Mouse (Mus musculus): ENCODE data around the gene Phldb3. TPM values are rescaled to one million over a fixed set of nuclear protein-coding genes. Genes with fewer than 3 reads are reported as not detected.

The Phldb3 gene
- polyA plus RNA-seq, 1 experiment: 7.5 TPM

GRCm38 (mm10) chr7:24586828-24587227, 23.7 kb upstream of the Phldb3 start:
- no peak for TF ChIP-seq CTCF (IDR thresholded peaks at IDR 0.05; ENCODE audit: extremely low read depth, insufficient read length, insufficient replicate concordance, low read depth, low read length)
- no peak for TF ChIP-seq POLR2A (IDR thresholded peaks at IDR 0.05; ENCODE audit: low read depth, low read length)
- peaks cover 20% of the 10 kb centered on the region for H3K4me1 ChIP-seq (ENCODE audit: control insufficient read depth, insufficient read depth, insufficient read length, low read length)
- WGBS: 8% methylated on average over 8 of the region's 8 CpGs
- no peak overlapping the region for H3K4me3 ChIP-seq (ENCODE audit: low read depth, low read length)
- no peaks in the 10 kb centered on the region for H3K27me3 ChIP-seq (ENCODE audit: control insufficient read depth, insufficient read depth, low read length)
- no peak overlapping the region for H3K27ac ChIP-seq (ENCODE audit: insufficient read depth, low read depth, low read length)
- no peaks in the 10 kb centered on the region for H3K36me3 ChIP-seq (ENCODE audit: control insufficient read depth, insufficient read depth, low read length)

DNA sequence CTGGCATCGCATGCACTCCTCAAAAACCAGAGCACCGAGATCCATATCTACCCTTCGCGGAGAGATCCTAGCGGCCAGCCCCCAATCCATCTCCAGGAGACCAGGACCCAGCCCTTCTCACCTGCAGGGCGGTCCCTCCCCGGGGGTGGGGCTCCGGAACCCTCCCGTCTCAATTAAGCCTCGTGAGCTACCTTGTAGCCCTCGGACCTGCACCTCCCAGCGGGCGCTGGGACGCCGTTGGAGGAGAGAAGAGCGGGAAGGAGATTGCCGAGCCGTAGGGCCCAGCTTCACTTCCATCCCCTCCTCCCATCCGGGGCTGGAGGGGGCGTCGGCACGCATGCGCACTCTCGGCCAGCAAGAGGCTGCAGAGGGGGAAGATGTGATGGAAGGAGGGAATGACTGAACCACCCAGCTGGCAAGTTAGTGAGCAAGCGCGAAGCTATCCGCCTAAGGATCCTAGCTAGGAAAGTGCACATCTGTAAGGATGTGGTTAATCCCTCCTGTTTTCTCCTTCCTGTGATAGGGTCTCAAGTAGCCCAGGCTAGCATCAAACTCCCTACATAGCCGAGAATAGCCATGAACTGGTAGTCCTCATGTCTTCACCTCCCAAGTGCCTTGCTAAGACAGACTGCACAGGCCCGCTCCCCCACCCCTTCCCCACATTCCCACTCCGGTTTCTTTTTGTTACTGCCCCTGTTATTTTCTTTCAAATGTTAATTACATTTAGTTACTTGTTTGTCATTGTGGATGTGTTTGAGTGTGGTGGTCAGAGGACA, 23.0 kb upstream of the Phldb3 start, which contains the start of the genes Ethe1 and Zfp575:
Gene Ethe1, plus strand, starts transcription at position 214 of the 776 bp plus-strand sequence.
Gene Zfp575, minus strand, starts transcription at position 312 of the 776 bp plus-strand sequence.
- Histone ChIP-seq H3K27me3 (ENCODE audit: control insufficient read depth, insufficient read depth, low read length) (no peaks in the 10 kb centered on the region), H3K4me1 (ENCODE audit: control insufficient read depth, insufficient read depth, insufficient read length, low read length) (peaks cover 26% of the 10 kb centered on the region), H3K4me3 (ENCODE audit: low read depth, low read length) (peak within 1 kb of the TSS; percentile 54), H3K36me3 (ENCODE audit: control insufficient read depth, insufficient read depth, low read length) (no peaks in the 10 kb centered on the region), H3K27ac (ENCODE audit: insufficient read depth, low read depth, low read length) (peak within 1 kb of the TSS; percentile 69)
- WGBS: 15% methylated on average over 30 of the region's 30 CpGs
- TF ChIP-seq POLR2A (IDR thresholded peaks at IDR 0.05; ENCODE audit: low read depth, low read length) (no peak), CTCF (IDR thresholded peaks at IDR 0.05; ENCODE audit: extremely low read depth, insufficient read length, insufficient replicate concordance, low read depth, low read length) (no peak)

- WGBS: 15% methylated on average over 13 of the region's 13 CpGs
- peaks cover 26% of the 10 kb centered on the region for H3K4me1 ChIP-seq (ENCODE audit: control insufficient read depth, insufficient read depth, insufficient read length, low read length)
- H3K27ac ChIP-seq (ENCODE audit: insufficient read depth, low read depth, low read length): peak overlapping the region; percentile 69
- TF ChIP-seq CTCF (IDR thresholded peaks at IDR 0.05; ENCODE audit: extremely low read depth, insufficient read length, insufficient replicate concordance, low read depth, low read length) (no peak), POLR2A (IDR thresholded peaks at IDR 0.05; ENCODE audit: low read depth, low read length) (no peak)
- H3K36me3 ChIP-seq (ENCODE audit: control insufficient read depth, insufficient read depth, low read length): no peaks in the 10 kb centered on the region
- no peak overlapping the region for H3K4me3 ChIP-seq (ENCODE audit: low read depth, low read length)
- H3K27me3 ChIP-seq (ENCODE audit: control insufficient read depth, insufficient read depth, low read length): no peaks in the 10 kb centered on the region
These were observed 22.2 kb upstream of the Phldb3 start for GRCm38 (mm10) chr7:24588336-24588735.

DNA sequence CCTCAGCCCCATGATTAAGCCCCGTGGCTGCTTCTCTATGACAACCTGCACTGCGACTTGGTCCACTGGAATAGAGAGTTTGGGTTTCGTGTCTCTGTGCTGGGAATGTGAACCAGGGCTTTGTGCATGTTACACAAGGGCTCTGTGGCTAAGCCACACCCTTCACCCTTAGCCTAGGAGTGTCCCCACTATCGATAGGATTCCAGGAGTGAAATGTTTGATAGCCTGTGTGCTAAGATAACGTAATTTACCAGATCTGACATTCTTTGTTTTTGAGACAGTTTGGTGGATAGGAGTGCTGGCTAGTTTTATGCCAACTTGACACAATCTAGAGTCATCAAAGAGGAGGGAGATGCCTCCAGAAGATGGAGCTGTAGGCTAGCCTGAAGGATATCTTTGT, 18.8 kb upstream of the Phldb3 start:
- Histone ChIP-seq H3K27ac (ENCODE audit: insufficient read depth, low read depth, low read length) (no peak overlapping the region), H3K27me3 (ENCODE audit: control insufficient read depth, insufficient read depth, low read length) (no peaks in the 10 kb centered on the region), H3K4me3 (ENCODE audit: low read depth, low read length) (no peak overlapping the region), H3K4me1 (ENCODE audit: control insufficient read depth, insufficient read depth, insufficient read length, low read length) (peaks cover 28% of the 10 kb centered on the region), H3K36me3 (ENCODE audit: control insufficient read depth, insufficient read depth, low read length) (no peaks in the 10 kb centered on the region)
- TF ChIP-seq POLR2A (IDR thresholded peaks at IDR 0.05; ENCODE audit: low read depth, low read length) (no peak), CTCF (IDR thresholded peaks at IDR 0.05; ENCODE audit: extremely low read depth, insufficient read length, insufficient replicate concordance, low read depth, low read length) (no peak)
- WGBS: 25% methylated on average over 5 of the region's 5 CpGs

GRCm38 (mm10) chr7:24592163-24592562, 18.4 kb upstream of the Phldb3 start:
- Histone ChIP-seq H3K4me1 (ENCODE audit: control insufficient read depth, insufficient read depth, insufficient read length, low read length) (peaks cover 27% of the 10 kb centered on the region), H3K27ac (ENCODE audit: insufficient read depth, low read depth, low read length) (no peak overlapping the region), H3K27me3 (ENCODE audit: control insufficient read depth, insufficient read depth, low read length) (no peaks in the 10 kb centered on the region), H3K36me3 (ENCODE audit: control insufficient read depth, insufficient read depth, low read length) (no peaks in the 10 kb centered on the region), H3K4me3 (ENCODE audit: low read depth, low read length) (no peak overlapping the region)
- TF ChIP-seq POLR2A (IDR thresholded peaks at IDR 0.05; ENCODE audit: low read depth, low read length) (no peak), CTCF (IDR thresholded peaks at IDR 0.05; ENCODE audit: extremely low read depth, insufficient read length, insufficient replicate concordance, low read depth, low read length) (no peak)
- WGBS: 54% methylated on average over 4 of the region's 4 CpGs

DNA sequence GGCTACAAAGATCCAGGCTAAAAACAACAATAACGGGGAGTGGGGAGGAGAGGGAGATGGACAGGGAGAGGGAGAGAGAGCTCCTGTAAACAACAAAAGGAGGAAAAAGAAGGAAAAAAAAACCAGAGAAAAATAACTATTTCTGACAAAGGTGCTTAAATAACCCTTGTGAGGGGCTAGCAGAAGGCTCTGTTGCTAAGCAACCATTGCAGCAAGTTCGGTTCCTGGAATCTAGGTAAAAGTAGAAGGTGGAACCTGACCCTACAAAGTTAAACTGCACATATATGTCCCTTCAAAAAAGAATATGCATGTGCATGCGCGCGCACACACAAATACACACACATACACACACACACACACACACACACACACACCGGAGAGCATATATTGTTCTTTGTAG, 17.8 kb upstream of the Phldb3 start:
- WGBS: 90% methylated on average over 6 of the region's 6 CpGs
- Histone ChIP-seq H3K27ac (ENCODE audit: insufficient read depth, low read depth, low read length) (no peak overlapping the region), H3K36me3 (ENCODE audit: control insufficient read depth, insufficient read depth, low read length) (no peaks in the 10 kb centered on the region), H3K4me3 (ENCODE audit: low read depth, low read length) (no peak overlapping the region), H3K27me3 (ENCODE audit: control insufficient read depth, insufficient read depth, low read length) (no peaks in the 10 kb centered on the region), H3K4me1 (ENCODE audit: control insufficient read depth, insufficient read depth, insufficient read length, low read length) (peaks cover 21% of the 10 kb centered on the region; the same call in 1 of the 2 replicates)
- TF ChIP-seq CTCF (IDR thresholded peaks at IDR 0.05; ENCODE audit: extremely low read depth, insufficient read length, insufficient replicate concordance, low read depth, low read length) (no peak), POLR2A (IDR thresholded peaks at IDR 0.05; ENCODE audit: low read depth, low read length) (no peak)

DNA sequence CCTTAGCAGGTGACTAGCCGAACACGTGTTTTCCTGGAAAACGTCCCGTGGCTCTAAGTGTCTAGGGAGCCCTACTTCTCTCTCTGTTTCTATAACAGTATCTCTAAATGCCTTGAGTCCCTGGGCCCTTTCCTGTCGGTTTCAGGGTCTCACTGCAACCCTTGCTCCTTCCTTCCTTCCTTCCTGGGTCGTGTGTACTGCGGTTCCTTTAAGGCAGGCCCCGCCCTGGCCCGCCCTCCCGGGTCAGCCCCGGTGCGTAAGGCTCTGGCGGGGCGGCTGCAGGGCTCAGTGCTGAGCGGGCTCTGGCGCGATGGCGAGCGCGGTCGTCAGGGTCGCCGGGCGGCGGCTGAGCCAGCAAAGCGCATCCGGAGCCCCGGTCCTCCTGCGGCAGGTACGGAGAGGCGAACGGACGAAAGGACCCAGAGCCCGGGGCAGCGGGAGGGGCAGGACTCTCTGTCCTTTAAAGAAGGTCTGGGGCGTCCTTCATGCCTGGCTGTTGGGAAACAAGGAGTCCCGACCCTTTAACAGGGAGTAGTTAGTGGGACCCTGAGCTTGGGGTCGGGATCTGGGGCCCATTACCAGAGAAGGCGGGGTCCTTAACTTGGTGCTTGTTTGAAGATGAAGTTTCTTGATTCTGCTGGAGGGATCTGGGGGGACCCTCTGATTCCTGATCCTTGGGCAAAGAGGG, 16.8 kb upstream of the Phldb3 start:
- H3K4me1 ChIP-seq (ENCODE audit: control insufficient read depth, insufficient read depth, insufficient read length, low read length): peaks cover 15% of the 10 kb centered on the region; the same call in 1 of the 2 replicates
- TF ChIP-seq CTCF (IDR thresholded peaks at IDR 0.05; ENCODE audit: extremely low read depth, insufficient read length, insufficient replicate concordance, low read depth, low read length) (0 out of 2 replicates have a peak, but pooled peaks have one; percentile 10), POLR2A (IDR thresholded peaks at IDR 0.05; ENCODE audit: low read depth, low read length) (peak; percentile 79)
- under 1% methylated on average over 39 of the region's 39 CpGs for WGBS
- no peaks in the 10 kb centered on the region for H3K36me3 ChIP-seq (ENCODE audit: control insufficient read depth, insufficient read depth, low read length)
- H3K27me3 ChIP-seq (ENCODE audit: control insufficient read depth, insufficient read depth, low read length): no peaks in the 10 kb centered on the region
- H3K27ac ChIP-seq (ENCODE audit: insufficient read depth, low read depth, low read length): no peak overlapping the region
- peak overlapping the region; percentile 85 for H3K4me3 ChIP-seq (ENCODE audit: low read depth, low read length)
